Mouse (Mus musculus) left cerebral cortex, adult 2 months (tissue): Measurements from ENCODE around the gene Gpr173. TPM values are rescaled to one million over a fixed set of nuclear protein-coding genes. Genes with fewer than 3 reads are reported as not detected.
"Not testable (repeated sequence)": the region's sequence is repeated elsewhere in the genome, so short reads cannot be mapped to it uniquely, and the experiment has no call there.

Source experiments
- DNase-seq, 2 experiments: peaks; one replicate each; pipeline ENCODE4 v3.0.0; 2021 to 2022; ENCODE audit warnings: low spot score in 2 of 2, mixed read lengths in 1 of 2; ENCODE audit errors: extremely low spot score in 1 of 2
- H3K27ac ChIP-seq: fragments of 200-600 bp; 2 replicates; pipeline ENCODE4 v1.8.1; 2022
- H3K4me3 ChIP-seq: fragments of 200-600 bp; 2 replicates; pipeline ENCODE4 v1.8.1; 2022
- CTCF ChIP-seq: fragments of 200-600 bp; IDR thresholded peaks from 2 replicates; pipeline ENCODE4 v1.8.1; 2022; ENCODE audit warnings: antibody characterized with exemption, mild to moderate bottlenecking, moderate library complexity
- intact Hi-C: fragments of 180-260 bp; cut with DNase I; formaldehyde crosslinking; loops from one replicate; pipeline ENCODE4 v1.15.1; 2025
- total RNA-seq, 2 experiments: library from RNA; stranded (reverse); gene quantifications; 2 replicates each; pipeline ENCODE4 v1.2.3; 2021

Gpr173 gene
- total RNA-seq, 2 experiments from 2014 or later: 14.5 to 16.8 TPM

DNA sequence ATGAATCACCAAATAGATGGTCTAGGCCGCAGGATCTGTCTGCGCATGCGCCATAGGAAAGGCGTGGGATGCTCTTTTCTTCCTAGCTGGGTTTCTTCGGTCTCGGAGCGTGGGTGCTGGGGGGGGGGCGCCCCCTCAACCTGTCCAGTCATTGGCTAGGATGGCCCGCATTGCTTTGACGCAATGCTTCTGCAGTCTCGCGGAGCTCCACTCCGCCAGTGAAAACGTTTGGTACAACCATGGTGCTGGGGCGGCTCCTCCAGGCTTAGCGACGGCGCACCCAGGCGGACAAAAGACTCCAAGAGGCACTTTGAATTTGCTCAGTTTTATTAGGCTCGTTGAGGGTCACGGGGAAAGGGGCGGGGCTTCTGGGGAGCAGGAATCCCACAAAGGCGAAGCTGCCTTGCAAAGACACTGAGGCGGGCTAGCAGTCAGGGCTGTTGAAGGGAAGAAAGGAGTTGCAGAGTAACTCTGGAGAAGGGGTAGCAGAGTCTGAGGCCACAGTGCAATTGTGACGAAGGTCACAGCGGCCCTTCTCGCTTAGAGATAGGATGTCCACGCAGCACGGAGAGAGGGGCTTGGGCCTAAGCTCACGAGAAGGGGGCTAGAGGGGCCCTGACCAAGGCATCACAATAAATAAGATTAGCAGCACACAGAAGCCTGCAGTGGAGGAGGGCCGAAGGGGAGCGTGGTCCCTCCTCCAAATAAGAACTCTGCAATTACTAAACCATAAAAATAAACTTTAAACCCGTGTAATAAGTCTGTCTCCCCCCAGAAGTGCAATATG lies 31.8 kb downstream of the Gpr173 start:
- TF ChIP-seq CTCF: no peak
- H3K27ac ChIP-seq: peak overlapping the region; percentile 88
- DNase-seq: peak; percentile 84 to 88
- peak overlapping the region; percentile 15 for H3K4me3 ChIP-seq
- intact Hi-C loops: no loop called here

DNA sequence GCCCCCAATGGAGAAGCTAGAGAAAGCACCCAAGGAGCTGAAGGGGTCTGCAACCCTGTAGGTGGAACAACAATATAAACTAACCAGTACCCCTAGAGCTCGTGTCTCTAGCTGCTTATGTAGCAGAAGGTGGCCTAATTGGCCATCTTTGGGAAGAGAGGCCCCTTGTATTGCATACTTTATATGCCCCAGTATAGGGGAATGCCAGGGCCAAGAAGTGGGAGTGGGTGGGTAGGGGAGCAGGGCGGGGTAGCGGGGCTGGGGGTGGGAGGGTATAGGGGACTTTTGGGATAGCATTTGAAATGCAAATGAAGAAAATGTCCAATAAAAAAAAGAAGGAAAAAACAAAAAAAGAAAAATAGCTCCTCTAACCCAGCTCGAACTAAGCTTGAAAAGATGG lies 32.4 kb downstream of the Gpr173 start:
- H3K4me3 ChIP-seq, intact Hi-C loops: not testable (repeated sequence)
- H3K27ac ChIP-seq: peak overlapping the region; percentile 66

DNA sequence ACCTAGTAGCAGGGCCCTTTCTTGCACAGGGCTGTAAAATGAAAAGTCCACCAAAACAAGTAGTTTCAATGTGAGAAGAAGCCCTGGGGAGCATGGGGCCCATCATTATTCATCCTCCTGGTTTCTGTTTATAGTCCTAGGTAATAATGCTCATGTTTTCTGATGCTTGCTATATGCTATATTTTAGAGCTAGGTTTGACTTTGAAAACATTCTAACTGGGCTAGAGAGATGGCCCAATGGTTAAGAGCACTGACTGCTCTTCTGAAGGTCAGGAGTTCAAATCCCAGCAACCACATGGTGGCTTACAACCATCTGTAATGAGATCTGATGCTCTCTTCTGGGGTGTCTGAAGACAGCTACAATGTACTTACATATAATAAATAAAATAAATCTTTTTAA lies 39.1 kb downstream of the Gpr173 start:
- H3K27ac ChIP-seq, DNase-seq, intact Hi-C loops, H3K4me3 ChIP-seq: not testable (repeated sequence)

More for the DNA sequence above, 32.4 kb downstream of the Gpr173 start:
- not testable (repeated sequence) for DNase-seq

DNA sequence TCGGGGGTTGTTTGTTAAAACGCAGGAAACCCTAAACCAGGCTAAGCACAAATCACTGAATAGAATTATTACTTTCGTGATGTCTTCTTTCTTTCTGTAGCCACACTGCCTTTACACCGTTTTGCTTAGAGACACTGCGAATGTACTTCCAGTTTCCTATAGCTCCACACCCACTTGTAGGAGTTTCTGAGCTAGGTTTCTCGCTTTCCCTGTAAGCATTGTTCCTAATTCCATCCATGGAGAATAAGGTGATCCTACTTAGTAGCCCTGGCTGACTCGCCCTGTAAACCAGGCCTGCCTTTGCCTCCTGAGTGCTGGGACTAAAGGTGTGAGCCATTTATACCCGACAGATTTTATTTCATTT lies 40.8 kb downstream of the Gpr173 start:
- intact Hi-C loops: no loop called here
- no peak for DNase-seq
- peak overlapping the region; percentile 60 for H3K4me3 ChIP-seq
- H3K27ac ChIP-seq: no peak overlapping the region
- no peak for TF ChIP-seq CTCF

DNA sequence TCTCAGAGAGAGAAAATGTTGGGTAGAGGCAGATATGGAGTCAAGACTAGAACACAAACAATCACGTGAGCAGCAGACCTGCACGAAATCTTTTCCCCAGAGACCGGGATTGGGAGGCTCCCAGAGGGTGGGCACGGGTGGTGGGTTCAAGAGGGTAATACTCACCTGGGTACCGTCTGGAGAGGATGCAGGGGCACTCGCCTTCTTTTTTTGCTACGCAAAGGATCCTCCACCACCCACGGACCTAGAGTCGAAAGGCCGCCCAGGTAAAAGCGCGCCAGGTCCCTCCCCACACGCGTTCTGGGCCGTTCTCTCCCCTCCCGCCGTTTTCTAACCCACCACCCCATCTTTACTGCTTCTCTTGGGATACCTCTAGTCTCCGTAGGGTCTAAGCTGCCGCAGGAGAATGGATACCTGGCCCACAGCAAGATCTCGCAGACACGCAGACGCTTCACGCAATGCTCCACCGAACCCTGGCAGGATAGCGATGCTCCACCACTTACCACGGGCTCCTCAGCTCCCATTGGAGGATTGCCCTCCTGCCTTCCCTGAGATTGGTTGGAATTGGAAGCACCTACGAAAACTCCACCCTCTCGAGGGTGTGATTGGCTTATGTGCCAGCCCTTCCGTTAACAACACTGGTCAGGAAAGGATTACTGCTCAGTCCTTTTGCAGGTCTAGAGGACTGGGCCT lies 41.4 kb downstream of the Gpr173 start, which contains the start of gene Kantr:
Gene Kantr, minus strand, starts transcription at position 500 of the 693 bp plus-strand sequence.
- intact Hi-C loops: no loop called here
- TF ChIP-seq CTCF: no peak
- H3K27ac ChIP-seq: peak within 1 kb of the TSS; percentile 76
- peak within 1 kb of the TSS; percentile 60 for H3K4me3 ChIP-seq
- DNase-seq: peak; percentile 68 to 78

DNA sequence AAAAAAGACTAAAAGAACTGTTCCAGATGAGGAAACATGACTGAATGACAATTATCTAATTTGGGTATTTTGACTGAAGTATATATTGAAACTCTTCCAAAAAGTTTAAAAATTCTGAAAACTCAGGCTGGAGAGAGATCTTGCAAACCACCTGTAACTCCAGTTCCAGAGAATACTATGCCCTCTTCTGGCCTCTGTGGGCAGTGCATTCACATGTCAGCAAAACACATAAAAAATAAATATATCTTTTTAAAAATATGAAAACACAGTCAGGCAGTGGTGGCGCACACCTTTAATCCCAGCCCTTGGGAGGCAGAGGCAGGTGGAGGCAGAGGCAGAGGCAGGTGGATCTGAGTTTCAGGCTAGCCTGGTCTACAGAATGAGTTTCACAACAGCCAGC lies 44.9 kb downstream of the Gpr173 start:
- H3K4me3 ChIP-seq: no peak overlapping the region
- DNase-seq: no peak
- intact Hi-C loops: no loop called here
- no peak overlapping the region for H3K27ac ChIP-seq
- peak; percentile 25 for TF ChIP-seq CTCF

DNA sequence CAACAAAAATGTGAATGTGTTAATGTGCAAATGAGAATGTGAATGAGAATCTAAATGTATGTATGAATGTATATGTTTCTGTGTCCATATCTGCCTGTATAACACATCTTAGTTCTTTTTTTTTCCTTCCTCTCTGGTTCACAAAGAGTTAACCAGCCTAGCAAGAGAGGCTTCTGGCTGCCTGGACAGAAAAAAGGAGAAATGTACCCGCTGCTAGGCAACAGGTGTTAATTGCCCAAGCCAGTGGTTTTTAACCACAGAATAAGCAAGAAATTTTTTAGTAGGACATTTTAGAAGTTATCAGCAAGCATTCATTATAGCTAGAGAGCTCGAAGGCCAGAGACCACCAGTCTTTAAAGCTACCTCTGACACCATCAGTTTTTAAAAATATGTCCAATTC lies 45.7 kb downstream of the Gpr173 start:
- no peak overlapping the region for H3K27ac ChIP-seq
- DNase-seq: no peak
- no peak overlapping the region for H3K4me3 ChIP-seq
- intact Hi-C loops: no loop called here
- TF ChIP-seq CTCF: no peak

DNA sequence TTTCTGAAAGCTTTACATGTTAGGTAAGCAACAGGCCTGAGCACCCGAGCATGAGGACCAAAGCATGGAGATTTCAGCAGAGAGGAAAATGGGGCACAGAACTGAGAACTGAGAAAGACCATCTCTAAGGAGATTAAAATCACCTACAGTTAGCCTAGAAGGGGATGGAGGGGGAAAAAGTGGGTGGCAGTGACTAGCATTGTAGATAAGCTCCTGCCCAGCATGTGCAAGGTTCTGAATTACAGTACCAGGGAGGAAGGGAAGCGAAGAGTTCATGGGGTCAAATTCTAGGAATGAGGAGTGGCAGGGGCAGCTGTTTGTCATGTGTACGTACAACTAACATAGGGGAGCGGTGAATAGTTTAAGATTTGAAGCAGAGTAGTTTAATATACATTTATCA lies 48.0 kb downstream of the Gpr173 start:
- H3K27ac ChIP-seq: no peak overlapping the region
- no peak for DNase-seq
- intact Hi-C loops: no loop called here
- H3K4me3 ChIP-seq: no peak overlapping the region
- no peak for TF ChIP-seq CTCF

DNA sequence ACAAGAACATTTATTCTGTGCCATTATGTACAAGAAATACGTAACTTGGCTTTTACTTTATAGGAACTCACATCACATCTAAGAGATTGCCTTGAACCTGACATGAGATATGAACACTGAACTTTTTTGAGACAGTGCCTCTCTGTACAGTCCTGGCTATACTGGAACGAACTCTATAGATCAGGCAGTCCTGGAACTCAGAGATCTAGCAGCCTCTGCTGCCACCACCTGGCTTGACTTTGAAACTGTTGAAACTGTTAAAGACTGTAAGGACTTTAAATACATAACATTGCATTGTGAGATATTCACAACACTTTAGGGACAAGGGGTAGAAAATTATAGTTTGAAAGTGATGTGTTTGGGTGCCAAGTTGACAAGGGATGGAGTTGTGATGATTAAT lies 60.6 kb downstream of the Gpr173 start:
- intact Hi-C loops: no loop called here
- Histone ChIP-seq H3K27ac (no peak overlapping the region), H3K4me3 (no peak overlapping the region)
- peak in 1 of 2 experiments; percentile 17 for DNase-seq
- TF ChIP-seq CTCF: peak; percentile 60

DNA sequence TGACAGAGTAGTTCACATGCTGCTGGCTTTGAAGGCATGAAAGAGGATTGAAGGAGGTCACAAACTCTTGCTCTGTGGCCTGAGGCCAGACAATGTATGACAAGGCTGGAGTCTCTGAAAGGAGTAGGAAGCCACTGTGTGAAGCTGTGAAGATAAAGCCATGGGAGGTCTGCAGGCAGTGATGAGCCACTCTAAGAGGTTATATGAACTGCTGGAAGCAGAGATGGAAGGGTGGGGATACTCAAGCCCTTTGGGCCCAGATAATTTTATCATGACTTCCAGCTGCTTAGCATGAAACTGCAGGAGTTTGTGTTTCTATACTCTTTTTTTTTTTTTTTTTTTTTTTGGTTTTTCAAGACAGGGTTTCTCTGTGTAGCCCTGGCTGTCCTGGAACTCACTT lies 61.1 kb downstream of the Gpr173 start:
- TF ChIP-seq CTCF: no peak
- DNase-seq: no peak
- intact Hi-C loops: no loop called here
- Histone ChIP-seq H3K27ac (no peak overlapping the region), H3K4me3 (no peak overlapping the region)

DNA sequence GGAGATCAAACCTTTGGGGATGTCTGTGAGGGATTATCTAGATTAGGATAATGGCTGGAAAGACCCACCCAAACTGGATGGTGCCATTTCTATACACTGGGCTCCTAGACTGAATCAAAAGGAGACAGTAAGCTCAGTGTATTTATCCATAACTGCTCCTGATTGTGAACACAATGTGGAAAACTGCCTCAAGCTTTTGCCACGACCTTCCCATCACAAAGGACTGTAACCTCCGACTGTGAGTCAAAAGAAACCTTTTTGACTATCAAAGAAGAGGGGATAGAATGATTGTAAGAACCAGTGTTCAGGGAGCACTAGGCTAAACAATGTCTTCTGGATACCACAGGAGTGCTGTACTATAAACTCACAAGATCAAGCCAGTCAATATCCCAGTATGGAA lies 62.3 kb downstream of the Gpr173 start:
- intact Hi-C loops: no loop called here
- H3K27ac ChIP-seq: no peak overlapping the region

More for the DNA sequence above, 62.3 kb downstream of the Gpr173 start:
- DNase-seq: no peak
- no peak for TF ChIP-seq CTCF
- H3K4me3 ChIP-seq: no peak overlapping the region

Other genes with a start within 250 kb of the Gpr173 start
- gene Iqsec2, start 224.4 kb downstream of the Gpr173 start, total RNA-seq: 100 to 1,000 TPM; 152 to 155 TPM
- gene Kdm5c, start 135.7 kb downstream of the Gpr173 start, total RNA-seq: 10 to 100 TPM; 52.9 to 64.1 TPM
- 10 to 100 TPM; 52.7 to 56.0 TPM for gene Kantr, start 41.2 kb downstream of the Gpr173 start, total RNA-seq
- gene Tspyl2, start 26.3 kb downstream of the Gpr173 start, total RNA-seq: 100 to 1,000 TPM; 105 to 116 TPM
- not detected for gene Cldn34a, start 194.6 kb upstream of the Gpr173 start, total RNA-seq